Mouse (Mus musculus) gastrocnemius, adult 18-20 months (tissue): ENCODE results near the gene Ercc4. TPM values are rescaled to one million over a fixed set of nuclear protein-coding genes. Genes with fewer than 3 reads are reported as not detected.

Experiments used
- DNase-seq: peaks from one replicate; pipeline ENCODE4 v3.0.0; 2021; ENCODE audit warnings: low spot score
- total RNA-seq, 2 experiments: library from RNA; stranded (reverse); gene quantifications; 2 replicates each; pipeline ENCODE4 v1.2.3; 2021

Gene Ercc4
- total RNA-seq, 2 experiments from 2014 or later: 5.0 to 5.1 TPM

DNA sequence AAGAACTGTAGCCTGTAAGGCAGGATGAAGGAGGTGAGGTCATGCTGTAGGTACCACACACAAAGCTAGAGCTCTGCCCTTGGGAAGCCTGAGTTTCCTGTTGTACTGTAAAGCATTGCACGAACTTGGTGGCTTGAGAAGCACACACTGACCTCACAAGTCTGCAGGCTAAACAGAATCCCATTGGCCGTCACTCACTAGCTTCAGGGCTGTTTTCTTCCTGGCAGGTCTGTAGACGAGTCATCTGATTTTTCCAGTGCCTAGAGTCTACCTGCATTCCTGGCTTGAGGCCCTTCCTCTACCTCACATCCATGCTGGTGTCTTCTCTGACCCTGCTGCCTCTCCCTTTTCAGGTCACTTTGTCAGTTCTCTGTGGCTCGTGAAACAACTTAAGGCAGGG, 36.7 kb downstream of the Ercc4 start:
- no peak for DNase-seq

DNA sequence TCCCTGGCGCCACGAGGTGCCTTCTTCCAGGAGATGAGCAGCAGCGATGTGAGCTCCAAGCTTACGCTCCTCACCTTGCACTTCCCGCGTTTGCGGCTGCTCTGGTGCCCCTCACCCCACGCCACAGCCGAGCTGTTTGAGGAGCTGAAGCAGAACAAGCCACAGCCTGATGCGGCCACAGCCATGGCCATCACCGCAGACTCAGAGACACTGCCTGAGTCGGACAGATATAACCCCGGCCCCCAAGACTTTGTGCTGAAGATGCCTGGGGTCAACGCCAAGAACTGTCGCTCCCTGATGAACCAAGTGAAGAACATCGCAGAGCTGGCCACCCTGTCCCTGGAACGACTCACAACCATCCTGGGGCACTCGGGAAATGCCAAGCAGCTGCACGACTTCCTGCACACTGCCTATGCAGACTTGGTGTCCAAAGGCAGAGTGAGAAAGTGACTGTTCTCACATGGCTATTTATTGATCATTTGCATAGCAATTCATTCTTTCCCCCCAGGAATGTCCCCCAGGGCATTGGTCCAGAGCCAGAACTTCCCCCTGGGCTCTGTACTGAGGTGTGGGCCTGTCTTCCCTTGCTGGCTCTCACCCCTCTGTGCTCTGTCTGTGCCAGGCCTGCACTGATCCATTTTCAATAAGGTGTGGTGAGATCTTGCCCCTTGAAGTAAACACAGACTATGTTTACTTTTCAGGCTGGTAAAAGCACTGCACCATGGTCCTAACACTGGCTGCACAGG, 38.5 kb downstream of the Ercc4 start:
- DNase-seq: no peak

DNA sequence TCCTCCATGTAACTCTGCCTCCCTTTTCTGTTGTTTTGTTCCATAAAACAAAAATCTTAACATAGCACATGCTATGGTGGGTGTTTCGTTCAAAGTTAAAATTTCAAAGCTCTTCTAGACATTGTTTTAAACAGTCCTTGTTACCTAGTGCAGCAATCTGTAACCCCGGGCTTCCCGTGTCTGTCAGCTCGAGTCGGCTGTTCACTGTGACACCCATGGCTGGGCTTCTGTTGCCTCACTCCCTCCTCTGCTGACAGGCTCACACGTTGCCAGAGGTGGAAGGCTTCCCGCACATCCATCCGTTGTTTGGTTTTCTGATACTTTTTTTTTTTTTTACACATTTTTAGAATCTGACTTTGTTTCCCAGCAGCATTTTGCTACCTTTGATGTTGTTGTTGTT, 40.5 kb downstream of the Ercc4 start:
- DNase-seq: no peak

DNA sequence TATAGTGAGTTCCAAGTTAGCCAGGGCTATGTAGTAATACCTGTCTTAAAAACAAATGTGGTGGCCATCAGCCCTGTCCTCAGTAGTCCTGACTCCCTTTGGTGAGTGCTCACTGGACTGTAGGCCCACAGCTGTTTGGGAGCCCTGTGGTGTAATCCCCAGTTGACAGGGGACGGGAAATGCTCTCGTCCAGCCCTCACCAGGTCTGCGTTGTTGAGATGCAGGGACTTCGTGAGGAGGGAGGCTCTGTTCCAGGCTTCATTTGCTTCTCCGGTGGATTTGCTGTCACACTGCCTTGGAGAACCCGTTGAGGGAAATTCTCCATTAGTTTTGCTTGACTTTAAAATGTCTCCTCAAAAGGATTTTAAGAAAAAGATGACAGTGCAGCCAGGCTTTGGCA, 41.3 kb downstream of the Ercc4 start:
- no peak for DNase-seq

DNA sequence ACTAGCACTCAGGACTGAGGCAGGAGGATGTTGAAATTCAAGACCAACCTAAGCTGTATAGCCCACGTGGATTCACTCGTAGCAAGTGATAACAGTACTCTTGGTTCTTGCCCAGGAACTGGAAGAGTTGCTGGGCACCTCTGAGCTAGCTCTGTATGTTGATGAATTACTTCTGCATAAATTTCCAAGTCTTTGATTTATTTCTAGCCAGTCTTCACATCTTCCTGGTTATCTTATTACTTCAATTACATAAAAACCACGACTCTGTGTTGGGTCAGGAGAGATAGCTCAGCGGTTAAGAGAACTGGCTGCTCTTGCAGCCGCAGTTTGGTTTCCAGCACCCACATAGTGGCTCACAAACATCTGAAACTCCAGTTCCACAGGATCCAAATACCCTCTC, 43.0 kb downstream of the Ercc4 start:
- no peak for DNase-seq

DNA sequence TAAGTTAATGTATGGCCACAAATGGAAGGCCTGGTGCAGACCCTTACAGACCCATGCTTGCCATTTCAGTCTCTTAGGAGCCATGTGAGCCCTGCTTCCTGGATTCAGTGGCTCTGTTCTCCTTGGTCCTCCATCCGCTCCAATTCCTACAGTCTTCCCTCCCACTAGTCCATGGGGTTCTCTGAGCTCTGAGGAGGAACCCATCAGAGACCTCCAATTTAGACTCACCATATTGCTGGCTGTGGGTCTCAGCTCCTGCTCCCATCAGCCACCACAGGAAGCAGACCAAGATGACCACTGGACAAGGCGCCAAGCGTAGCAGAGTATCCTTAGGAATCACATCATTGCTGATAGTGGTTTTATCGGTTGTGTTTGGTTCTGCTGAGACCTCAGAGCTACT, 43.7 kb downstream of the Ercc4 start:
- DNase-seq: no peak

DNA sequence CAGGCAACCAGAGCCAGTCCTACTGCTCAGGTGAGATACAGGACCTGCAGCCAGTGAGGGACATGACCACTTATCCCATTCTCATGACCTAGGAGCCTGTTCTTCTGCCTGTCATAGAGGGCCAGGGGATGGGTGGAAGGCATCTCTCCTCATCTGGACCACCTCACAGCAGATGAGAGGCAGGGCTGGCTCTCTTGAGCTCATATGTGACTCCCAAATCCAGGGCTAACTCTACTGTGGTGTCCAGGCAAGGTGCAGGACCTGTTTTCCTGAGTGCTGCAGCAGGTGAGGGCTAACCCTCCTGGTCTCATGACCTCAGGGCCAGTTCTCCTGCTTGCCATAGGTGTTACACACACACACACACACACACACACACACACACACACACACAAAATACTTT, 44.9 kb downstream of the Ercc4 start:
- no peak for DNase-seq

DNA sequence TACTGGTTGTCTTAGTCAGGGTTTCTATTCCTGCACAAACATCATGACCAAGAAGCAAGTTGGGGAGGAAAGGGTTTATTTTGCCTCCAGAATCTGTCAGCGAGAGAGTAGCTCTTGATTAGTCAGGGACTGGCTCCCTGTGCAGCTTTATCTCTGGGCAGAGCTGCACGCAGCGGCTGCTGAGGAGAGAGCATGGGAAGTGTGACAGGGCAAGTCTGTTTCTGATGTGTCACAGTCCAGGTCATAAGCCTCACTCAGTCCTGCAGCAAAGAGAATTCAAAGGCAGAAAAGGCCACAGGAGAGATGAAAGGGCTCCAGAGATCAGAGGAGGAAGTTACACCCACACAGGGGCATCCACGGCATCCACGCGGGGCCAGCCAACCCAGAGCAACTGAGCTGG, 47.8 kb downstream of the Ercc4 start:
- DNase-seq: no peak

DNA sequence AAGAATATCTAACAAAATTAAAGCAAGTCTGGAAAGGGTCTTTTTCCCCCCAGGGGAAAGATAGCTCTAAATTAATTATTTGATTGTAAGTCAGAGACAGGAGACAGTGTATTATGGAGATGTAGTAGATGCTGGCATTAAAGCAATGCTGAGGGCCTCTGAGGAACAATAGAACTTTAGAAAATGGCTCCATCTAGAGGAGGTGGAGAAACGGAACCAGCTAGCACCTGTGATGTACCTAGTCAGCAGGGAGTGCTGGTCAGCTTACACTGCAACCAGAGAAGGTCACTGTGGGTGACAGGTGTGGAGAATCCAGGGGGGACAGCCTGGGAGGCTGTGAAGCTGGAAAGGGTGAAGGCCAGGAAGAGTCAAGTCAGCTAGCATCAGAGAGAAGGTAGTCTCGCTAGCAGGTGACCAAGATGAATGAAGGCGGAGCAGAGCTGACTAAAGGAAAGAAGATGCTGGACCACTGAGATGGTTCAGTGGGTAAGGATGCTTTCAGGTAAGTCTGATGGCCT, 48.7 kb downstream of the Ercc4 start:
- DNase-seq: no peak

DNA sequence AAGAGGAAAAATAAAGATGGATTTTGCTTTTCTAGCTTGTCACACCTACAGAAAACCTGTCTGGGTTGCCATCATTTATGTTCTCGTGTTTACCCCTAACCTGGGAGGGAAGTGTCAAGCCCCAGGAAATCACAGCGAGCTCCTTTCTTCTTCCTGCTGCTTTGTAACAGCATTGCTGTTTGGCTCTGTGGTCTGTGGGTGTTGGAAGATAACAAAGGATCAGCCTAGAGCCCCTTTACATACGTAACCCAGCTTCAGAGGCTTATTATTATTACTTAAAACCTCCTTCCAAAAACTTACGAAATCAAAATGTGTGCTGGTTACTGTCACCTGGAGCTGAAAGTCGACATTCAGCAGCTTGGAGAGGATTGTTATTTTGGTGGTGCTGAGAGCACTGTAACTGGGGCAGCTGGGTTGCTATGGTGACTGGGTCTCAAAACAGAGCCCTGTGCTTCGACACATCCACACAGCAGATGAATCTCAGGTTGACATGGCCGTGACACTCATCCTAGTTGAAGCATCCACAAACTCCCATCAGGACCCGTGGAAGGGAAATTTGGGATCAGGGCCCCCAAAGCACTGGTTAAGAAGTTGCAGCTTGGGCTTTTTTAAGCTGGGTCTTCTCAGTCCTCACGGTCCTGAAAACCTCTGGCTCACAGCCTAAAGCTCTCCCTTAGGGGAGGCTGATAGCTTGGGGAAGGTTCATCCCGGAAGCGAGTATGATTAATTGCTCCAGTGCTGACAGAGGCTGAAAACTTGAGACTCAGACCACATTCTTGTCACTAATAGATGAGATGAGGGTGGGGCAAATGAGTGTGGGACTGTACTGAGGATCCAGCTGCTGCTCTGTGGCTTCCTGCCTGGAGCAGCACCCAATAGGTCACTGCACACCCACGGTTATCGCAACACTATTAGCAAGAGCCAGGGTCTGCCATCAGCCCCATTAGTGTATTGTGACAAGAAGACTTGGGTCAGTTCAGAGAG, 49.7 kb downstream of the Ercc4 start:
- peak; percentile 55 for DNase-seq

DNA sequence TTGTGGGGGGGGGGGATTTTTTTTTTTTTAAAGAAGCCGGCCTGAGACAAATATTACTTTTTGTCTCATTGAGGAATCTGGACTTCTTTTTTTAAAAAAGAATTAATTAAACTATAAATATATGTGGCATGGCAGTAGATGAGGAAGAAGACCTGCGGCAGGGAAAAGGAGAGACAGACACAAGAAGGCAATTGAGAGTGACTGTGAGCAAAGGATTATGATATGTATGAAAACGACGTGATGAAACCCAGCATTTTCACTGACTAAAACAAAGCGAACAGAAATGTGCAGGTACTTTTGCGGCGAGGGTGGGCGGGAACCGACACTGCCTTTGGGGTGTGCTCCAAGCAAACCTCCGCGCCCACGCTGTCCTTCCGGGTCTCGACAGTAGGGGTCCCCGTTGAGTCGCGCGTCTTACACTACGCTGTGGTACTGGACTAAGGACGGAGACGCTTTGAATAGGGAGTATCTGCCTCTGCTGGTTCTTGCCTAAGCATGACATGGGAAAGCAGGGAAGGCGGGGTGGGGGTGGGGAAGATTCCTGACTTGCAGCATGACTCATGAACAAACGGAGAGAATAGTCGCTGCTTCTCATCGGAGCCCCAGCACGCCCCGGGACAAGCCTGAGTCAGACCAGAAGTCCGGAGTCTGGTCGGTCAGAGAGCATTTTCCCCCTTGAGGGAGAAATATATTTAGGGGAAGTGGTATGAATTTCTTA, 50.6 kb downstream of the Ercc4 start:
- DNase-seq: peak; percentile 95

DNA sequence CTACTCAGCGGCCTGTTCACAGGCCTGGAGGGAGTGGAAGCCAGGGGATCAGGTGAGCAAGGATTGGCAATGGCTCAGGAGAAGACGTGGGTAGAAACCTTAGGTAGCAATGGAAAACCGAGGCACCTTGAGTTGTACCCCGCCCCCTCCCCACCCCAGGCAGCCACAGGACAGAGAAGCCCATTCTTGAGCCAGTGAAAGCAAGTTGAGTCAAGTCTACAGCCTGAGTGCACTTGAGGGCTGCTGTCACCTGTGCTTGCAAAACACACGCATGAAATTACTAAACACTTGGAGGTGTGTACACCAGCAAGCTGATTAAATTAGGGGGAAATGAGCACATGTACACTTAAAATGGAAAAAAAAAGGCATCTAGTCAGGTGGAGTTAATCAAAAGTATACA, 52.0 kb downstream of the Ercc4 start:
- no peak for DNase-seq

DNA sequence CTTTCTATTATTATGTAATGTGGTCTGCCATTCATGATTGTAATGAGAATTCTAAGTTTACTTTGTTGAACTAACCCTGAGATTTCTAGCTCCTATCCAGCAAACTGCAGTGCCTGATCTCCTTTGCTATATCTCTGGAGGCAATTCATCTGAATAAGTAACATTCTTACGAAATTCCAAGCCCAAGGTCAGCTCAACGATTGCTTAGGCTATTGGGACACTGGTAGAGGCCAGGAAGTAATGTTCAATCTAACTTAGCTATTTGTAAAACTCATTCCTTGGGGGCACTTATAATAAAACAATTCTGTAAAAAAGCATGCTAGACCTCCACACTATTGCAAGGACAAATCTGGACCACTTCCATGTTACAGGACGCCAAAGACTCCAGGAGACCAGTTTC, 58.2 kb downstream of the Ercc4 start:
- no peak for DNase-seq

DNA sequence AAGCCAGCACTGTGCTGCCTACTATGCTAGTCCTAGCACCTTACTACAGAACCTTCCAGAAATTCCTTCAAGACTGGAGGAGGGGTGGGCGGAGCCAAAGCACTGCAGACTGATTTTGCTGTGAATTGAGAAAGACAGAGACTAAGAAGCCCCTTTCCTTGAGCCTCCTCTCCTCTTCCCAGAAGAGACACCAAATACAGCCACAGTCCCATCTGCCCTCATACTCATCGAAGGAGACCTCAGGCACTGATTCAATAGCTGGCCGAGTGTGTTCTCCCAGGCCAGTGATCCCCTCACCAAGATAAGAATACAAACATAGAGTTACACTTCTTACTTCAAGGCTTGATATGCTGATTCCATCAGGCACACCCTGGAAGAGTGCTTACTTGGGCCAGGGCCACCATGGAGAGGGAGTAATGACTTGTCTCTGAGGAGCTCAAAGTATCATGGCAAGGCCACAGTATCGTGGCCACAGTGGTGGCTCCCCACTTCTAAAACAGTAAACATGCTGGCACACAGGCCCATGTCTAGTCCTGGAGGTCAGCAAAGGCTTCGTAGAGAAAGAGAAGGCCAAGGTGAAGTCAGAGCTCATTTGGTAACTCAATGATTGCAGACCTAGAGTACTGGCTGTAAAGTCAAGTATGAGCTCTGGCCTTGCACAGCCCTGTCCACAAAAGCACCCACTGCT, 63.7 kb downstream of the Ercc4 start:
- DNase-seq: no peak

DNA sequence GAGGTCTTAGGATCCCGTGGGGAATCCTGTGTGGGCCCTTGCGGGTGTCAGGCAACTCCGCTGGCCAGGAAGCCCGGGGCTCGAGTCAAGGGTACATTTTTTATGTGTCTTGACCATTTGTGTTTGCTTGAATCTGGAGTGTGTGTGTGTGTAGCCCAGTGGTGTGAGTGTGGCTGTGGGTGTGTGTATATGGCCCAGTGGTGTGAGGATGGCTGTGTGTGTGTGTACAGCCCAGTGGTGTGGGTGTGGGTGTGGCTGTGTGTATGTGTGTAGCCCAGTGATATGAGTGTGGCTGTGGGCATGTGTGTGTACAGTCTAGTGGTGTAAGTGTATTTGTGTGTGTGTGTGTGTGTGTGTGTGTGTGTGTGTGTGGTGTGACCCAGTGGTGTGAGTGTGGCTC, 73.0 kb downstream of the Ercc4 start:
- no peak for DNase-seq

DNA sequence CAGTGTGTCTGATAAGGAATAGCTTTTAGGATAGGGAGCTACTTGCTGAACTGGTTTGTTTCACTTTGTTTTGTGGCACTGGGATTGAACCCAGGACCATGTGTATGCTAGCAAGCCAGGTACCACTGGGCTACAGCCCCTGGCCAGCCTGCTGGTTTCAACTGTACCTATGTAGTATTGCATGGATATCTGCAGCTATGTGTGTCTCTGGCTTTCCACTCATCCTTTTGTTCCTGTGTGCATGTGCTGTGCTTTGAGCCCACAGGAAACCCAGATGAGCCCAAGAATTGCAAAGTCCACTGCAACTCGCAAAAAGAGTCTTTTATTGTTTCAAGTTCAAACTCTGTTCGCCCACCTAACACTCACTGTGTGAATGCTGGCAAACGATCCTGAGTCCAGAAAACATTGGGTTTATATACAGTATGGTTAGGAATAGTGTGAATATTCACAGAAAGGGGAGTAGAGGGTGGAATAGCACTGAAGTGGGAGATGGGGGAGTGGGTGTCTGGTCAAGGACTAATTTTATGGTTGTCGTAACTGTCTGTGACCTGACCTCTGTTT, 73.8 kb downstream of the Ercc4 start:
- DNase-seq: no peak

DNA sequence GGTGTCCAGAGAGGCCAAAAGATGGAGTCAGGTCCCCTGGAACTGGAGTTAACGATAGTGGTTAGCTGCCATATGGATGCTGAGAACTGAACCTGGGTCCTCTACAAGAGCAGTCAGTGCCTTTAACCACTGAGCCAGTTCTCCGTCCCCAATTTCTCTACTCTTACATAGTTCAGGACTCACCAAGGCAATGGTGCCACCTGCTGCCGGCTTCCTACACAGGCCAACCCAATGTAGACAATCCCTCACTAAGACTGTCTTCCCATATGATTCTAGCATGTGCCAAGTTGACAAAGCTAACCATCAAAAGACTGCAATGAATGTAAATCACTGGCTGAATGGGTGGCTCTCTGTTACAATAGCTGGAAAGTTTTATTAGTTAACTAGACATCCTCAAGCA, 74.9 kb downstream of the Ercc4 start:
- DNase-seq: no peak

DNA sequence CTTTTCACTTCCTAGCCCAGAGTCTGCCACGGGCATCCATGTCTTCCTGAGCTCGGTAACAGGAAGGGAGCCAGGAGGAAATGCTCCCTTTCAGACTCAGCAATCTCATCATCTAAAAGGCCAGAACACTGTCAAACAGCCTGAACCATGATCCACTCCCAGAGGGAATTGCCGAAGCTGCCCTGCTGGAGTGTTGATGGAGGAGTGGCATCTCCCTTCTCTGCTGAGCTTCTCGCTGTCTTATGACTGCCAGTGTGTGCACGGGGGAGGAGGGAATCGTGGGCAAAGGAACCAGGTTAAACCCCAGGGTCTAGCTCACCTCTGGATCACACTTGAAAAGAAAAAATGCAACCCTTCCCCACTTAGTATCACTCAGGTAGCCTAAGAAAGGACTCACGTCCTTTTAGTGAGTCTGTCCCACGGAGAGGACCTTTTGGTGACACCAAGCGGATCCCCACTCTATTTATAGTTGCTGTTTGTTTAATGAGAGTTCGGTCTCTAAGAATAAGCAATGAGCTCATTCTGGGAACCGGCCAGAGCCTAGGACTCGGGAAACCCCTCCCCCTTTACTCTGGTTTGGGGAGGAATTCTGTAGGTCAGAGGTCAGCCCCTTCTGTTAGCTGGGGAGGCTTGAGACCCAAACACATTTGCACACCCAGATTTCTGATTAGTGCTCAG, 80.1 kb downstream of the Ercc4 start:
- peak; percentile 80 for DNase-seq

DNA sequence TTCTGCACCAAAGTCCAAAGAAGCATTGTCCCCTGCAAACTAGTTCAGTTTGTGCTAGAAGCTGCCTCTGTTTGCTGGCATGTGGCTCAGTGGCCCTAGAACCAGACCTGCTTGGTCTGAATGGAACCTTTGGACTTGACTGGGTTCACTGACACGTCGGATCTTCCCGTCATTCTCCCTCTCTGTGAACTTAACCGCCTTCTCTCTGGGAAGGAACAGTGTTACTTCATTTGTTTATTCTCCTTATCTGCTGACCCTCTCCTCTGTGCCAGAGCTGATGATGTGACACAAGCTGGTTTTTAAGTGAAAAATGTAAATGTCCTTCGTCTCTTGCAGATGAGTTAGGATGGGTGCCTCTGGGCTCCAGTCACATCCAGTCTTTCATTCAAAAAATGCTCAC, 81.0 kb downstream of the Ercc4 start:
- no peak for DNase-seq

DNA sequence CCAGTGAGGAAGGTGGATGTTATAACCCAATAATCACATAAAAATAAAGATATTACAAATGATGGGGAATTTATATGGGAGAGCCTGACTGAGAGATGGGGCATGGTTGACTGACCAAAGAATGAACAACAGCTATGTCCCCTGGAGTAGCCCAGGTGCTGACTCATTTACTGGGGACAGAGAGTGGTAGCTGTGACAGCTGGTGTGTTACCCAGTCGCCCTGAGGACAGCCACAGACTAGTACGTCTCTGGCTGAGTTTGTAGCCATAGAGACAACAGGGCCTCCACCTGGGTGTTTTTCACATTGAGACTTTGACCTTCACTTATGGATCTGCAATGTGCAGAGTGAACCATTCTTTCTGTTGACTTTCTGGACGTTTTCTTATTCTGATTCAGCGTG, 81.7 kb downstream of the Ercc4 start:
- no peak for DNase-seq
